Mouse (Mus musculus): Measurements from ENCODE around the gene Neb.
A peak's percentile ranks its signal among the peaks of the same experiment; 100 is the strongest.
"Not testable (repeated sequence)": the region's sequence is repeated elsewhere in the genome, so short reads cannot be mapped to it uniquely, and the experiment has no call there.

Neb gene

GRCm38 (mm10) chr2:52193629-52194028 is 184.6 kb downstream of the Neb start:
- DNase-seq (ENCODE audit: low spot score in 2 of 2) = no peak

- DNase-seq (ENCODE audit: low spot score in 2 of 2) = no peak
Measured at GRCm38 (mm10) chr2:52179678-52180077, 198.6 kb downstream of the Neb start.

GRCm38 (mm10) chr2:52177726-52178125 is 200.5 kb downstream of the Neb start:
- no peak for DNase-seq (ENCODE audit: low spot score in 2 of 2)

GRCm38 (mm10) chr2:52177184-52177583 is 201.1 kb downstream of the Neb start:
- peak in 1 of 2 experiments; percentile 6 for DNase-seq (ENCODE audit: low spot score in 2 of 2)

- DNase-seq (ENCODE audit: low spot score in 2 of 2) = peak in 1 of 2 experiments; percentile 25
Measured at GRCm38 (mm10) chr2:52176537-52176936, 201.7 kb downstream of the Neb start.

GRCm38 (mm10) chr2:52174951-52175350 is 203.3 kb downstream of the Neb start:
- DNase-seq (ENCODE audit: low spot score in 2 of 2) = no peak

- no peak for DNase-seq (ENCODE audit: low spot score in 2 of 2)
Measured at GRCm38 (mm10) chr2:52169243-52170005, 208.8 kb downstream of the Neb start.

GRCm38 (mm10) chr2:52153064-52153463 is 225.2 kb downstream of the Neb start:
- no peak for DNase-seq (ENCODE audit: low spot score in 2 of 2)

- no peak for DNase-seq (ENCODE audit: low spot score in 2 of 2)
Measured at GRCm38 (mm10) chr2:52133351-52133750, 244.9 kb downstream of the Neb start.

GRCm38 (mm10) chr2:52131370-52131769 is 246.9 kb downstream of the Neb start:
- DNase-seq (ENCODE audit: low spot score in 2 of 2) = not testable (repeated sequence)

- DNase-seq (ENCODE audit: low spot score in 2 of 2) = no peak
Measured at GRCm38 (mm10) chr2:52114086-52114485, 264.2 kb downstream of the Neb start.

All from cerebellum, postnatal 4 days (tissue).